Mouse (Mus musculus) heart, adult 2 months (tissue): ENCODE data around the gene Nabp2.

Source experiments
- EP300 ChIP-seq: fragments of 200-500 bp; IDR thresholded peaks from 2 replicates; pipeline ENCODE4 v1.6.1; 2011; ENCODE audit warnings: low read depth, low read length, control low read depth; ENCODE audit not compliant: insufficient read depth
- POLR2A ChIP-seq: fragments of 200-500 bp; IDR thresholded peaks from 2 replicates; pipeline ENCODE4 v1.6.1; 2011; ENCODE audit warnings: mild to moderate bottlenecking, low read depth, low read length, control low read depth; ENCODE audit not compliant: insufficient read depth

GRCm38 (mm10) chr10:128377940-128378448 is 33.3 kb downstream of the Nabp2 start:
- no peak for TF ChIP-seq EP300
- no peak for TF ChIP-seq POLR2A
